Mouse (Mus musculus) intestine, embryonic 16.5 days (tissue): ENCODE measurements at regions not wholly inside any gene's neighbourhood (a gene's known extent, or its start where the extent isn't known, plus 50 kb on each side); places are given as distances from the start of the nearest gene placed in this dataset.

Experiments used
- ATAC-seq: fragments of 200-750 bp; cut with Nextera tagmentation; 2 replicates; pipeline ENCODE4 v1.8.0; 2017; ENCODE audit warnings: moderate TSS enrichment, moderate library complexity
- H3K27ac ChIP-seq: fragments of 300-500 bp; sonication (generic); 2 replicates; pipeline ENCODE4 v1.5.1; 2014; ENCODE audit warnings: mild to moderate bottlenecking, low read length
- H3K27me3 ChIP-seq: fragments of 300-500 bp; sonication (generic); replicated peaks from 2 replicates; pipeline ENCODE4 v1.6.1; 2014; ENCODE audit warnings: low read length, control low read depth, mixed read lengths; ENCODE audit not compliant: control insufficient read depth, insufficient read depth
- H3K36me3 ChIP-seq: fragments of 300-500 bp; sonication (generic); 2 replicates; pipeline ENCODE4 v1.6.1; 2014; ENCODE audit warnings: low read length, control low read depth; ENCODE audit not compliant: control insufficient read depth, insufficient read depth
- H3K4me1 ChIP-seq: fragments of 300-500 bp; sonication (generic); 2 replicates; pipeline ENCODE4 v1.6.1; 2014; ENCODE audit warnings: low read length, control low read depth, mixed read lengths; ENCODE audit not compliant: control insufficient read depth, insufficient read depth
- H3K4me2 ChIP-seq: fragments of 300-500 bp; sonication (generic); 2 replicates; pipeline ENCODE4 v1.6.1; 2014; ENCODE audit warnings: low read depth, low read length, control low read depth
- H3K4me3 ChIP-seq: fragments of 300-500 bp; sonication (generic); 2 replicates; pipeline ENCODE4 v1.5.1; 2014; ENCODE audit warnings: mild to moderate bottlenecking, low read length
- H3K9ac ChIP-seq: fragments of 300-500 bp; sonication (generic); 2 replicates; pipeline ENCODE4 v1.6.1; 2014; ENCODE audit warnings: low read depth, low read length
- H3K9me3 ChIP-seq: fragments of 300-500 bp; sonication (generic); 2 replicates; pipeline ENCODE4 v1.6.1; 2016; ENCODE audit warnings: low read length, control low read depth; ENCODE audit not compliant: control insufficient read depth
- WGBS: fragments of 180-500 bp; shearing (Covaris S2); extraction: QIAGEN DNeasy Blood & Tissue Kit; methylation state at CpG from one replicate; pipeline ENCODE4 v1.1.7; 2014; 5-methylcytosine and 5-hydroxymethylcytosine counted together

- H3K4me2 ChIP-seq, result no peak overlapping the region
- no peaks in the 10 kb centered on the region for H3K9me3 ChIP-seq
- ATAC-seq, result no peak
- WGBS, result 49% methylated on average over 12 of the region's 12 CpGs
- no peaks in the 10 kb centered on the region for H3K4me1 ChIP-seq
- no peaks in the 10 kb centered on the region for H3K36me3 ChIP-seq
- no peaks in the 10 kb centered on the region for H3K27me3 ChIP-seq
- no peak overlapping the region for H3K27ac ChIP-seq
- H3K9ac ChIP-seq, result no peak overlapping the region
- H3K4me3 ChIP-seq, result no peak overlapping the region
Measured at GRCm38 (mm10) chr11:91096000-91096652, 408.0 kb upstream of the Tom1l1 start.

- Histone ChIP-seq H3K27ac (no peak overlapping the region), H3K9ac (no peak overlapping the region), H3K4me3 (no peak overlapping the region), H3K27me3 (no peaks in the 10 kb centered on the region), H3K4me1 (no peaks in the 10 kb centered on the region), H3K9me3 (no peaks in the 10 kb centered on the region), H3K4me2 (no peak overlapping the region), H3K36me3 (no peaks in the 10 kb centered on the region)
- peak; percentile 40; the same call in 1 of the 2 replicates for ATAC-seq
- WGBS, result 42% methylated on average over 6 of the region's 6 CpGs
Measured at GRCm38 (mm10) chr11:91065365-91065764, 377.2 kb upstream of the Tom1l1 start.

GRCm38 (mm10) chr11:91056966-91057597 is 368.9 kb upstream of the Tom1l1 start:
- Histone ChIP-seq H3K36me3 (no peaks in the 10 kb centered on the region), H3K27ac (no peak overlapping the region), H3K9ac (no peak overlapping the region), H3K4me3 (no peak overlapping the region), H3K9me3 (no peaks in the 10 kb centered on the region), H3K4me1 (no peaks in the 10 kb centered on the region), H3K27me3 (no peaks in the 10 kb centered on the region), H3K4me2 (no peak overlapping the region)
- 51% methylated on average over 9 of the region's 9 CpGs for WGBS
- no peak for ATAC-seq

- Histone ChIP-seq H3K9me3 (no peaks in the 10 kb centered on the region), H3K27me3 (no peaks in the 10 kb centered on the region), H3K4me2 (no peak overlapping the region), H3K4me3 (no peak overlapping the region), H3K27ac (no peak overlapping the region), H3K9ac (no peak overlapping the region), H3K36me3 (no peaks in the 10 kb centered on the region), H3K4me1 (no peaks in the 10 kb centered on the region)
- ATAC-seq, result no peak
- WGBS, result 49% methylated on average over 2 of the region's 2 CpGs
Measured at GRCm38 (mm10) chr11:91053321-91053720, 365.2 kb upstream of the Tom1l1 start.

- no peak for ATAC-seq
- 30% methylated on average over 3 of the region's 3 CpGs for WGBS
Measured at GRCm38 (mm10) chr11:91051646-91052045, 363.5 kb upstream of the Tom1l1 start.

GRCm38 (mm10) chr11:91041486-91041885 is 353.3 kb upstream of the Tom1l1 start:
- Histone ChIP-seq H3K27me3 (no peaks in the 10 kb centered on the region), H3K9me3 (no peaks in the 10 kb centered on the region), H3K9ac (no peak overlapping the region), H3K4me3 (no peak overlapping the region), H3K4me2 (no peak overlapping the region), H3K36me3 (no peaks in the 10 kb centered on the region), H3K27ac (no peak overlapping the region), H3K4me1 (no peaks in the 10 kb centered on the region)
- WGBS, result 71% methylated on average over 3 of the region's 3 CpGs
- ATAC-seq, result no peak

More at GRCm38 (mm10) chr11:91051646-91052045, 363.5 kb upstream of the Tom1l1 start:
- Histone ChIP-seq H3K4me3 (no peak overlapping the region), H3K9ac (no peak overlapping the region), H3K9me3 (no peaks in the 10 kb centered on the region), H3K27ac (no peak overlapping the region), H3K4me1 (no peaks in the 10 kb centered on the region), H3K27me3 (no peaks in the 10 kb centered on the region), H3K4me2 (no peak overlapping the region), H3K36me3 (no peaks in the 10 kb centered on the region)
